Mouse (Mus musculus): ENCODE results near the gene Krtap28-13. TPM values are rescaled to one million over a fixed set of nuclear protein-coding genes. Genes with fewer than 3 reads are reported as not detected.

The Krtap28-13 gene
- polyA plus RNA-seq, 1 experiment from 2014 or later = 2.9 TPM

- Histone ChIP-seq H3K4me2 (replicated peaks) (no peak overlapping the region), H3K4me3 (replicated peaks) (no peak overlapping the region), H3K9me3 (replicated peaks) (no peaks in the 10 kb centered on the region), H3K36me3 (no peaks in the 10 kb centered on the region), H3K9ac (no peak overlapping the region), H3K27me3 (no peaks in the 10 kb centered on the region), H3K27ac (replicated peaks) (no peak overlapping the region), H3K4me1 (0 out of 2 replicates have a peak, but pooled peaks cover 4% of the 10 kb centered on the region)
- ATAC-seq (ENCODE audit: insufficient number of reproducible peaks, low FRiP score, low TSS enrichment, low read depth) = no peak
- WGBS = 62% methylated on average over 4 of the region's 4 CpGs
Observed at GRCm38 (mm10) chr1:83096935-83097334, 36.2 kb downstream of the Krtap28-13 start.

- 77% methylated on average over 2 of the region's 2 CpGs for whole genome bisulfite sequencing
- no peak overlapping the region for H3K4me3 ChIP-seq (replicated peaks)
- H3K9me3 ChIP-seq (replicated peaks) = no peaks in the 10 kb centered on the region
- no peaks in the 10 kb centered on the region for H3K27me3 ChIP-seq
- H3K36me3 ChIP-seq = no peaks in the 10 kb centered on the region
- H3K27ac ChIP-seq (replicated peaks) = no peak overlapping the region
- no peak for ATAC-seq (ENCODE audit: insufficient number of reproducible peaks, low FRiP score, low TSS enrichment, low read depth)
- H3K4me2 ChIP-seq (replicated peaks) = no peak overlapping the region
- no peak overlapping the region for H3K9ac ChIP-seq
- 0 out of 2 replicates have a peak, but pooled peaks cover 5% of the 10 kb centered on the region for H3K4me1 ChIP-seq
Observed at GRCm38 (mm10) chr1:83099160-83099559, 38.4 kb downstream of the Krtap28-13 start.

- no peak overlapping the region for H3K27ac ChIP-seq (replicated peaks)
Observed at GRCm38 (mm10) chr1:83099580-83100137, 38.9 kb downstream of the Krtap28-13 start.

GRCm38 (mm10) chr1:83101891-83102290 lies 41.2 kb downstream of the Krtap28-13 start:
- Histone ChIP-seq H3K27me3 (no peaks in the 10 kb centered on the region), H3K4me3 (replicated peaks) (no peak overlapping the region), H3K4me1 (0 out of 2 replicates have a peak, but pooled peaks cover 5% of the 10 kb centered on the region), H3K36me3 (no peaks in the 10 kb centered on the region), H3K27ac (replicated peaks) (no peak overlapping the region), H3K4me2 (replicated peaks) (no peak overlapping the region), H3K9me3 (replicated peaks) (no peaks in the 10 kb centered on the region), H3K9ac (no peak overlapping the region)
- ATAC-seq (ENCODE audit: insufficient number of reproducible peaks, low FRiP score, low TSS enrichment, low read depth) = no peak
- WGBS = 29% methylated on average over 3 of the region's 3 CpGs

More at GRCm38 (mm10) chr1:83099580-83100137, 38.9 kb downstream of the Krtap28-13 start:
- no peak overlapping the region for H3K4me3 ChIP-seq (replicated peaks)
- H3K27me3 ChIP-seq = no peaks in the 10 kb centered on the region
- H3K36me3 ChIP-seq = no peaks in the 10 kb centered on the region
- no peak overlapping the region for H3K9ac ChIP-seq
- H3K4me1 ChIP-seq = 0 out of 2 replicates have a peak, but pooled peaks cover 5% of the 10 kb centered on the region
- WGBS = 66% methylated on average over 7 of the region's 7 CpGs
- no peaks in the 10 kb centered on the region for H3K9me3 ChIP-seq (replicated peaks)
- no peak for ATAC-seq (ENCODE audit: insufficient number of reproducible peaks, low FRiP score, low TSS enrichment, low read depth)
- H3K4me2 ChIP-seq (replicated peaks) = no peak overlapping the region

- Histone ChIP-seq H3K27me3 (no peaks in the 10 kb centered on the region), H3K4me1 (0 out of 2 replicates have a peak, but pooled peaks cover 5% of the 10 kb centered on the region), H3K9ac (no peak overlapping the region), H3K9me3 (replicated peaks) (no peaks in the 10 kb centered on the region), H3K4me3 (replicated peaks) (no peak overlapping the region), H3K4me2 (replicated peaks) (no peak overlapping the region), H3K36me3 (no peaks in the 10 kb centered on the region), H3K27ac (replicated peaks) (no peak overlapping the region)
- WGBS = 64% methylated on average over 1 of the region's 1 CpGs
- no peak for ATAC-seq (ENCODE audit: insufficient number of reproducible peaks, low FRiP score, low TSS enrichment, low read depth)
Observed at GRCm38 (mm10) chr1:83105464-83105863, 44.7 kb downstream of the Krtap28-13 start.

GRCm38 (mm10) chr1:83107410-83107978 lies 46.8 kb downstream of the Krtap28-13 start:
- Histone ChIP-seq H3K27me3 (no peaks in the 10 kb centered on the region), H3K9me3 (replicated peaks) (no peaks in the 10 kb centered on the region), H3K4me3 (replicated peaks) (no peak overlapping the region), H3K4me1 (no peaks in the 10 kb centered on the region), H3K4me2 (replicated peaks) (no peak overlapping the region), H3K27ac (replicated peaks) (no peak overlapping the region), H3K9ac (no peak overlapping the region), H3K36me3 (no peaks in the 10 kb centered on the region)
- WGBS = 78% methylated on average over 5 of the region's 5 CpGs
- ATAC-seq (ENCODE audit: insufficient number of reproducible peaks, low FRiP score, low TSS enrichment, low read depth) = no peak

GRCm38 (mm10) chr1:83110992-83111391 lies 50.3 kb downstream of the Krtap28-13 start:
- no peak for ATAC-seq (ENCODE audit: insufficient number of reproducible peaks, low FRiP score, low TSS enrichment, low read depth)
- H3K4me1 ChIP-seq = no peaks in the 10 kb centered on the region
- no peak overlapping the region for H3K4me3 ChIP-seq (replicated peaks)
- H3K9me3 ChIP-seq (replicated peaks) = no peaks in the 10 kb centered on the region
- no peaks in the 10 kb centered on the region for H3K36me3 ChIP-seq
- H3K27me3 ChIP-seq = no peaks in the 10 kb centered on the region
- H3K27ac ChIP-seq (replicated peaks) = no peak overlapping the region
- no peak overlapping the region for H3K4me2 ChIP-seq (replicated peaks)
- no peak overlapping the region for H3K9ac ChIP-seq

Other genes starting within 250 kb of the Krtap28-13 start
- gene Agfg1, start 221.4 kb upstream of the Krtap28-13 start, polyA plus RNA-seq (2015; fragmentation: Nextera tagmentation; extraction: Ambion mirVana) = 26.1 and 27.7 TPM in 2 replicates
- gene A030005L19Rik, start 147.6 kb upstream of the Krtap28-13 start, polyA plus RNA-seq (2015; fragmentation: Nextera tagmentation; extraction: Ambion mirVana) = 2.4 and 2.5 TPM in 2 replicates
- 1.5 and 2.2 TPM in 2 replicates for gene A030014E15Rik, start 136.0 kb upstream of the Krtap28-13 start, polyA plus RNA-seq (2015; fragmentation: Nextera tagmentation; extraction: Ambion mirVana)
- 1.5 and 1.7 TPM in 2 replicates for gene Gm6217, start 129.5 kb upstream of the Krtap28-13 start, polyA plus RNA-seq (2015; fragmentation: Nextera tagmentation; extraction: Ambion mirVana)
- gene A030003K21Rik, start 117.5 kb upstream of the Krtap28-13 start, polyA plus RNA-seq (2015; fragmentation: Nextera tagmentation; extraction: Ambion mirVana) = 2.0 and 2.5 TPM in 2 replicates
- gene Gm7544, start 104.9 kb upstream of the Krtap28-13 start, polyA plus RNA-seq (2015; fragmentation: Nextera tagmentation; extraction: Ambion mirVana) = 2.2 and 3.9 TPM in 2 replicates
- gene Gm47955, start 100.6 kb upstream of the Krtap28-13 start, polyA plus RNA-seq (2015; fragmentation: Nextera tagmentation; extraction: Ambion mirVana) = 1.7 and 2.2 TPM in 2 replicates
- 1.7 and 2.1 TPM in 2 replicates for gene Gm47959, start 60.4 kb upstream of the Krtap28-13 start, polyA plus RNA-seq (2015; fragmentation: Nextera tagmentation; extraction: Ambion mirVana)
- gene Slc19a3, start 22.5 kb upstream of the Krtap28-13 start, polyA plus RNA-seq (2015; fragmentation: Nextera tagmentation; extraction: Ambion mirVana) = 0.33 and 0.36 TPM in 2 replicates
- gene Krtap28-10, start 18.4 kb upstream of the Krtap28-13 start, polyA plus RNA-seq (2015; fragmentation: Nextera tagmentation; extraction: Ambion mirVana) = 2.9 and 4.1 TPM in 2 replicates
- 2.1 and 3.5 TPM in 2 replicates for gene Gm47969, start 16.0 kb upstream of the Krtap28-13 start, polyA plus RNA-seq (2015; fragmentation: Nextera tagmentation; extraction: Ambion mirVana)
- 2.3 and 3.2 TPM in 2 replicates for gene A030005K14Rik, start 1.6 kb upstream of the Krtap28-13 start, polyA plus RNA-seq (2015; fragmentation: Nextera tagmentation; extraction: Ambion mirVana)
- 2.4 and 2.6 TPM in 2 replicates for gene Ccl20, start 55.8 kb downstream of the Krtap28-13 start, polyA plus RNA-seq (2015; fragmentation: Nextera tagmentation; extraction: Ambion mirVana)
- 0.49 and 1.5 TPM in 2 replicates for gene Daw1, start 98.8 kb downstream of the Krtap28-13 start, polyA plus RNA-seq (2015; fragmentation: Nextera tagmentation; extraction: Ambion mirVana)

Data from embryonic facial prominence, embryonic 15.5 days (tissue).